Comparison of ENCODE assay signal across 11 mouse cellular contexts in genomic region chr11:3585983-3586618, GRCm38 (mm10).
"Had no signal": no experiment of that assay in that cellular context is flagged by ENCODE, and none has a peak within 500 bp of the region (broad histone marks: within the 10 kb centered on the region; RNA-seq: fewer than 3 reads in every experiment).

No protein-coding gene starts in this region.

- H3K27me3 ChIP-seq: intestine, embryonic 15.5 days; kidney, embryonic 15.5 days; limb, embryonic 13.5 days; lung, embryonic 15.5 days; midbrain, embryonic 13.5 days had no signal

- ATAC-seq: intestine, embryonic 15.5 days; midbrain, embryonic 13.5 days had no signal

- H3K4me3 ChIP-seq: intestine, embryonic 15.5 days; kidney, embryonic 15.5 days; layer of hippocampus, adult 2 months; limb, embryonic 13.5 days; lung, embryonic 15.5 days; midbrain, embryonic 13.5 days had no signal

- H3K9ac ChIP-seq: intestine, embryonic 15.5 days; kidney, embryonic 15.5 days; limb, embryonic 13.5 days; liver, embryonic 14.5 days; lung, embryonic 15.5 days; midbrain, embryonic 13.5 days had no signal

- H3K4me1 ChIP-seq: intestine, embryonic 15.5 days; limb, embryonic 13.5 days; midbrain, embryonic 13.5 days had no signal

- DNase-seq: kidney, adult 18-20 months; kidney, postnatal 4 days; right cerebral cortex, postnatal 25 days; thymus, postnatal 4 days had no signal

- H3K9me3 ChIP-seq: intestine, embryonic 15.5 days; kidney, embryonic 15.5 days; limb, embryonic 13.5 days; lung, embryonic 15.5 days; midbrain, embryonic 13.5 days had no signal

- H3K36me3 ChIP-seq: intestine, embryonic 15.5 days; kidney, embryonic 15.5 days; limb, embryonic 13.5 days; lung, embryonic 15.5 days; midbrain, embryonic 13.5 days had no signal

- H3K27ac ChIP-seq: intestine, embryonic 15.5 days; kidney, embryonic 15.5 days; layer of hippocampus, adult 2 months; limb, embryonic 13.5 days; liver, embryonic 14.5 days; lung, embryonic 15.5 days; midbrain, embryonic 13.5 days had no signal

- H3K4me2 ChIP-seq: intestine, embryonic 15.5 days; kidney, embryonic 15.5 days; limb, embryonic 13.5 days; lung, embryonic 15.5 days; midbrain, embryonic 13.5 days had no signal
